Mouse (Mus musculus): ENCODE results near the gene Slit1.

- TF ChIP-seq GATA1 (IDR thresholded peaks at IDR 0.05; ENCODE audit: low read length) (no peak), TAL1 (IDR thresholded peaks at IDR 0.05; ENCODE audit: low read length) (no peak)
Observed at GRCm38 (mm10) chr19:41613325-41614087, 130.0 kb downstream of the Slit1 start.
